Mouse (Mus musculus) kidney, postnatal 0 days (tissue): ENCODE measurements at regions not wholly inside any gene's neighbourhood (a gene's known extent, or its start where the extent isn't known, plus 50 kb on each side); places are given as distances from the start of the nearest gene placed in this dataset.

Experiments used
- ATAC-seq: fragments of 200-750 bp; cut with Nextera tagmentation; replicated peaks from 2 replicates; pipeline ENCODE4 v1.8.0; 2017; ENCODE audit warnings: low read depth, moderate number of reproducible peaks, moderate TSS enrichment, moderate library complexity; ENCODE audit not compliant: low FRiP score
- DNase-seq: peaks from one replicate; pipeline ENCODE4 v3.0.0-alpha.2; 2016; ENCODE audit warnings: low spot score
- H3K27ac ChIP-seq: fragments of 300-500 bp; sonication (generic); 2 replicates; pipeline ENCODE4 v1.5.1; 2014; ENCODE audit warnings: mild to moderate bottlenecking
- H3K27me3 ChIP-seq: fragments of 300-500 bp; sonication (generic); 2 replicates; pipeline ENCODE4 v1.6.1; 2014; ENCODE audit warnings: low read length, mixed read lengths; ENCODE audit not compliant: insufficient read depth
- H3K36me3 ChIP-seq: fragments of 300-500 bp; sonication (generic); 2 replicates; pipeline ENCODE4 v1.6.1; 2014; ENCODE audit warnings: low read length, mixed read lengths; ENCODE audit not compliant: insufficient read depth
- H3K4me1 ChIP-seq: fragments of 300-500 bp; sonication (generic); replicated peaks from 2 replicates; pipeline ENCODE4 v1.6.1; 2014; ENCODE audit warnings: antibody characterized with exemption, low read length, mixed read lengths; ENCODE audit not compliant: insufficient read depth
- H3K4me2 ChIP-seq: fragments of 300-500 bp; sonication (generic); 2 replicates; pipeline ENCODE4 v1.6.1; 2014; ENCODE audit warnings: mild to moderate bottlenecking, low read length, moderate library complexity, mixed read lengths
- H3K4me3 ChIP-seq: fragments of 300-500 bp; sonication (generic); replicated peaks from 2 replicates; pipeline ENCODE4 v1.5.1; 2014; ENCODE audit warnings: low read depth, low read length
- H3K9ac ChIP-seq: fragments of 300-500 bp; sonication (generic); 2 replicates; pipeline ENCODE4 v1.6.1; 2014; ENCODE audit warnings: low read depth, low read length
- H3K9me3 ChIP-seq: fragments of 300-500 bp; sonication (generic); replicated peaks from 2 replicates; pipeline ENCODE4 v1.6.1; 2016; ENCODE audit warnings: low read length, inconsistent platforms, mixed read lengths
- CTCF ChIP-seq: IDR thresholded peaks from 2 replicates; pipeline ENCODE4 v1.5.1; 2016; ENCODE audit warnings: antibody characterized with exemption, low read depth, mild to moderate bottlenecking, moderate library complexity
- WGBS: fragments of 180-500 bp; shearing (Covaris S2); extraction: QIAGEN DNeasy Blood & Tissue Kit; methylation state at CpG from one replicate; pipeline ENCODE4 v1.1.7; 2014; 5-methylcytosine and 5-hydroxymethylcytosine counted together

GRCm38 (mm10) chr10:112607642-112608041 is 321.2 kb downstream of the Atxn7l3b start:
- no peaks in the 10 kb centered on the region for H3K9me3 ChIP-seq
- DNase-seq, result no peak
- no peak overlapping the region for H3K4me2 ChIP-seq
- no peak overlapping the region for H3K27ac ChIP-seq
- H3K36me3 ChIP-seq, result no peaks in the 10 kb centered on the region
- no peak for ATAC-seq
- no peaks in the 10 kb centered on the region for H3K27me3 ChIP-seq
- H3K4me3 ChIP-seq, result no peak overlapping the region
- H3K4me1 ChIP-seq, result no peaks in the 10 kb centered on the region
- TF ChIP-seq CTCF, result no peak
- WGBS, result 48% methylated on average over 4 of the region's 4 CpGs
- H3K9ac ChIP-seq, result no peak overlapping the region

DNA sequence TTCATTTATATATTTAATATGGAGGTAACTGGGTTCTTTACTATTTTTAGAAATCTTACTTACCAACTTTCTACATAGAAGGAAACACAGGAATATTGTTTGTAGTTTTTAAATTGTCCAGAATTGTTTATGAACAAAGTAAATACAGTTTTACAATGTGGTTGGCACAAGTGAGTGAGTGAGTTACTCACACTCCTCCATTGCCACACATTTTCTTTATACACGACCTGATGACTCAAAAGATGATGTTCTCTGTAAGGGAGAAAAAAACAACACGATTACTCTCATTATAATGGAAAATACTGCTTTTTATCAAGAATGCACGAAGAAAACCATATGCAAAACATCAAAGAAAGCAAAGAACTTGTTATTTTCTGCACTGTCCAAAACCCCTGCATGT is 317.1 kb downstream of the Atxn7l3b start:
- WGBS, result 55% methylated on average over 3 of the region's 3 CpGs

GRCm38 (mm10) chr10:112613751-112614150 is 315.1 kb downstream of the Atxn7l3b start:
- H3K9ac ChIP-seq, result no peak overlapping the region
- no peak overlapping the region for H3K4me3 ChIP-seq
- no peak for DNase-seq
- no peaks in the 10 kb centered on the region for H3K36me3 ChIP-seq
- TF ChIP-seq CTCF, result no peak
- H3K4me1 ChIP-seq, result no peaks in the 10 kb centered on the region
- 82% methylated on average over 2 of the region's 2 CpGs for WGBS
- no peaks in the 10 kb centered on the region for H3K27me3 ChIP-seq
- no peak overlapping the region for H3K27ac ChIP-seq
- no peaks in the 10 kb centered on the region for H3K9me3 ChIP-seq
- no peak overlapping the region for H3K4me2 ChIP-seq
- ATAC-seq, result no peak

More for the DNA sequence above, 317.1 kb downstream of the Atxn7l3b start:
- TF ChIP-seq CTCF, result no peak
- H3K9me3 ChIP-seq, result no peaks in the 10 kb centered on the region
- no peaks in the 10 kb centered on the region for H3K4me1 ChIP-seq
- ATAC-seq, result no peak
- no peak overlapping the region for H3K4me2 ChIP-seq
- no peak for DNase-seq
- H3K27me3 ChIP-seq, result no peaks in the 10 kb centered on the region
- no peak overlapping the region for H3K27ac ChIP-seq
- H3K9ac ChIP-seq, result no peak overlapping the region
- H3K36me3 ChIP-seq, result no peaks in the 10 kb centered on the region
- no peak overlapping the region for H3K4me3 ChIP-seq

DNA sequence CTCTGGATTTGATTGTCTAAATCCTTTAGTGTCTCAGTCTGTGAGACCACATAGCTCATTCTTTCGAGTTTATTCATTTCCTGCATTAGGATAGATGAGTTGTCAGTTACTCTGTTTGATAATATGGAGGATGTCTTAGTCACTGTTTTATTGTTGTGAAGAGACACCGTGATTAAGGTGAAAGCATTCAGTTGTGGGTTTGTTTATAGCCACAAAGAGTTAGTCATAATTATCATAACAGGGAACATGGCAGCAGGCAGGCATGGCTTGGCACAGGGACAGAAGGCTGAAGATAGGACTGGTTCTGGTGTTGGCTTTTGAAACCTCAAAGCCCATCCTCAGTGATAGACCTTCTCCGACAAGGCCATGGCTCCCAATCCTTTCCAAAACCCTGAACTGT is 314.6 kb downstream of the Atxn7l3b start:
- H3K4me2 ChIP-seq, result no peak overlapping the region
- no peak overlapping the region for H3K4me3 ChIP-seq
- 79% methylated on average over 3 of the region's 3 CpGs for WGBS
- no peaks in the 10 kb centered on the region for H3K4me1 ChIP-seq
- H3K27ac ChIP-seq, result no peak overlapping the region
- TF ChIP-seq CTCF, result no peak
- H3K27me3 ChIP-seq, result no peaks in the 10 kb centered on the region
- H3K36me3 ChIP-seq, result no peaks in the 10 kb centered on the region
- no peaks in the 10 kb centered on the region for H3K9me3 ChIP-seq
- no peak for ATAC-seq
- no peak overlapping the region for H3K9ac ChIP-seq
- no peak for DNase-seq

- ATAC-seq (no peak), DNase-seq (no peak)
- H3K4me3 ChIP-seq, result no peak overlapping the region
- no peaks in the 10 kb centered on the region for H3K36me3 ChIP-seq
- no peaks in the 10 kb centered on the region for H3K9me3 ChIP-seq
- no peaks in the 10 kb centered on the region for H3K4me1 ChIP-seq
- H3K9ac ChIP-seq, result no peak overlapping the region
- TF ChIP-seq CTCF, result no peak
- H3K27me3 ChIP-seq, result no peaks in the 10 kb centered on the region
- no peak overlapping the region for H3K4me2 ChIP-seq
- H3K27ac ChIP-seq, result no peak overlapping the region
- 65% methylated on average over 3 of the region's 3 CpGs for WGBS
These were observed 309.1 kb downstream of the Atxn7l3b start for GRCm38 (mm10) chr10:112619740-112620139.

- DNase-seq (no peak), ATAC-seq (no peak)
- WGBS, result 84% methylated on average over 3 of the region's 3 CpGs
- no peaks in the 10 kb centered on the region for H3K36me3 ChIP-seq
- H3K9me3 ChIP-seq, result no peaks in the 10 kb centered on the region
- no peaks in the 10 kb centered on the region for H3K4me1 ChIP-seq
- no peak overlapping the region for H3K4me3 ChIP-seq
- no peaks in the 10 kb centered on the region for H3K27me3 ChIP-seq
- TF ChIP-seq CTCF, result no peak
- no peak overlapping the region for H3K27ac ChIP-seq
- H3K9ac ChIP-seq, result no peak overlapping the region
- no peak overlapping the region for H3K4me2 ChIP-seq
These were observed 299.0 kb downstream of the Atxn7l3b start for GRCm38 (mm10) chr10:112629752-112630151.

DNA sequence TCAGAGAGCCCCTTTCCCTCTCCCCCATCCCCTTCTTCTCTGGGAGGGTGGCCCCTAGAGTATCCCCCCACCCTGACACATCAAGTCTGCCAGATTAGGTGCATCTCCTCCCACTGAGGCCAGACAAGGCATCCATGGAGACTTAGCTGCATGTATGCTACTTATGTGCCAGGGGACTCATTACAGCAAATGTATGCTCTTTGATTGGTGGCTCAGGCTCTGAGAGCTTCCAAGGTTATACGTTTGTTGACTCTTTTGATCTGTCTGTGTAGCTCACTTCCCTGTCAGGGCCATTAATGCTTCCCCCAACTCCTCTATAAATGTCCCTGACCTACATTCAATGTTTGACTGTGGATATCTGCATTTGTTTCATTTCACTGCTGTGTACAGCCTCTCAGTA is 293.6 kb downstream of the Atxn7l3b start:
- Histone ChIP-seq H3K4me2 (no peak overlapping the region), H3K36me3 (no peaks in the 10 kb centered on the region), H3K4me1 (no peaks in the 10 kb centered on the region), H3K9me3 (no peaks in the 10 kb centered on the region), H3K4me3 (no peak overlapping the region), H3K27ac (no peak overlapping the region), H3K27me3 (no peaks in the 10 kb centered on the region), H3K9ac (no peak overlapping the region)
- TF ChIP-seq CTCF, result no peak
- no peak for DNase-seq
- 33% methylated on average over 1 of the region's 1 CpGs for WGBS
- ATAC-seq, result no peak
